ENCODE assay signal across 8 mouse cellular contexts in genomic region chr12:105562936-105563680, GRCm38 (mm10). TPM values are rescaled to one million over a fixed set of nuclear protein-coding genes. Genes with fewer than 3 reads are reported as not detected.
DNase-seq lines count a peak whose midpoint lies in the region; ATAC-seq and TF ChIP-seq lines count a peak whose summit lies in the region.

Gene Bdkrb2 (plus strand): TSS chr12:105563226.

- no peaks in the 10 kb centered on the region for H3K9me3 ChIP-seq in forebrain, embryonic 11.5 days (ENCODE audit: control insufficient read depth, low read length)
- no peaks in the 10 kb centered on the region for H3K9me3 ChIP-seq in hindbrain, postnatal 0 days (ENCODE audit: low read length)
- H3K9me3 ChIP-seq in lung, embryonic 14.5 days (ENCODE audit: low read depth, low read length), result peaks cover 5% of the 10 kb centered on the region

- no peak for DNase-seq in testis, postnatal 10 days (ENCODE audit: low spot score)
- peak; percentile 76 for DNase-seq in forebrain, embryonic 11.5 days (ENCODE audit: low spot score)
- DNase-seq in hindbrain, postnatal 0 days (ENCODE audit: low spot score), result no peak
- peak; percentile 64 for DNase-seq in lung, embryonic 14.5 days
- peak; percentile 70 for DNase-seq in retina, postnatal 1 day
- no peak for DNase-seq in layer of hippocampus, adult 8-10 months (ENCODE audit: low spot score in 2 of 2)
- no peak for DNase-seq in T-cell, adult 2 months (ENCODE audit: low spot score)

- peak within 1 kb of the TSS; percentile 78 for H3K4me2 ChIP-seq in forebrain, embryonic 11.5 days (ENCODE audit: low read depth, low read length, severe bottlenecking)
- peak within 1 kb of the TSS; percentile 59 for H3K4me2 ChIP-seq in hindbrain, postnatal 0 days (ENCODE audit: low read depth, low read length)
- H3K4me2 ChIP-seq in lung, embryonic 14.5 days, result peak within 1 kb of the TSS; percentile 61

- no peaks in the 10 kb centered on the region for H3K27me3 ChIP-seq in testis, adult 2 months (ENCODE audit: control insufficient read depth, insufficient read depth, low read length)
- H3K27me3 ChIP-seq in forebrain, embryonic 11.5 days (ENCODE audit: control insufficient read depth, insufficient read depth, low read length), result peaks cover 19% of the 10 kb centered on the region
- H3K27me3 ChIP-seq in hindbrain, postnatal 0 days (ENCODE audit: insufficient read depth, low read length), result 0 out of 2 replicates have a peak, but pooled peaks cover 3% of the 10 kb centered on the region
- peaks cover 38% of the 10 kb centered on the region for H3K27me3 ChIP-seq in lung, embryonic 14.5 days (ENCODE audit: insufficient read depth, low read length)

- 4% methylated on average over 25 of the region's 25 CpGs for WGBS in forebrain, embryonic 11.5 days
- WGBS in hindbrain, postnatal 0 days, result 4% methylated on average over 25 of the region's 25 CpGs
- 6% methylated on average over 25 of the region's 25 CpGs for WGBS in lung, embryonic 14.5 days

- TF ChIP-seq CTCF in testis, adult 2 months (IDR thresholded peaks at IDR 0.05; ENCODE audit: control insufficient read depth, insufficient read depth, insufficient replicate concordance, low read depth, low read length), result no peak
- no peak for TF ChIP-seq CTCF in hindbrain, postnatal 0 days (IDR thresholded peaks at IDR 0.05; ENCODE audit: low read depth)
- TF ChIP-seq CTCF in lung, embryonic 14.5 days (IDR thresholded peaks at IDR 0.05; ENCODE audit: low read depth), result no peak

- no peaks in the 10 kb centered on the region for H3K36me3 ChIP-seq in testis, adult 2 months (ENCODE audit: control insufficient read depth, insufficient read depth, low read length)
- no peaks in the 10 kb centered on the region for H3K36me3 ChIP-seq in forebrain, embryonic 11.5 days (ENCODE audit: control insufficient read depth, insufficient read depth, low read length)
- H3K36me3 ChIP-seq in hindbrain, postnatal 0 days (ENCODE audit: insufficient read depth, low read length), result no peaks in the 10 kb centered on the region
- no peaks in the 10 kb centered on the region for H3K36me3 ChIP-seq in lung, embryonic 14.5 days (ENCODE audit: insufficient read depth)

- peaks cover 5% of the 10 kb centered on the region for H3K4me1 ChIP-seq in testis, adult 2 months (ENCODE audit: control insufficient read depth, insufficient read depth, low read length)
- H3K4me1 ChIP-seq in forebrain, embryonic 11.5 days (replicated peaks; ENCODE audit: control insufficient read depth, insufficient read depth, low read length), result peaks cover 6% of the 10 kb centered on the region; the same call in 1 of the 2 replicates
- no peaks in the 10 kb centered on the region; the same call in none of the 2 replicates for H3K4me1 ChIP-seq in hindbrain, postnatal 0 days (ENCODE audit: insufficient read depth, low read length)
- no peaks in the 10 kb centered on the region for H3K4me1 ChIP-seq in lung, embryonic 14.5 days (ENCODE audit: insufficient read depth)

- no peak within 1 kb of the TSS for H3K27ac ChIP-seq in testis, adult 2 months (ENCODE audit: control insufficient read depth, insufficient read depth, low read depth, low read length)
- no peak within 1 kb of the TSS for H3K27ac ChIP-seq in forebrain, embryonic 11.5 days (ENCODE audit: low read depth, low read length)
- no peak within 1 kb of the TSS for H3K27ac ChIP-seq in hindbrain, postnatal 0 days
- H3K27ac ChIP-seq in lung, embryonic 14.5 days (ENCODE audit: low read depth), result no peak within 1 kb of the TSS

- H3K9ac ChIP-seq in forebrain, embryonic 11.5 days (ENCODE audit: low read length), result peak within 1 kb of the TSS; percentile 35
- peak within 1 kb of the TSS; percentile 14 for H3K9ac ChIP-seq in hindbrain, postnatal 0 days (replicated peaks; ENCODE audit: low read length)
- no peak within 1 kb of the TSS for H3K9ac ChIP-seq in lung, embryonic 14.5 days

- peak within 1 kb of the TSS; percentile 27 for H3K4me3 ChIP-seq in testis, adult 2 months (ENCODE audit: control insufficient read depth, low read depth, low read length)
- peak within 1 kb of the TSS; percentile 33 for H3K4me3 ChIP-seq in forebrain, embryonic 11.5 days (ENCODE audit: low read depth, low read length)
- peak within 1 kb of the TSS; percentile 28 for H3K4me3 ChIP-seq in hindbrain, postnatal 0 days (ENCODE audit: low read length)
- peak within 1 kb of the TSS; percentile 22 for H3K4me3 ChIP-seq in lung, embryonic 14.5 days (ENCODE audit: low read depth, low read length)

- no peak for TF ChIP-seq POLR2A in testis, adult 2 months (IDR thresholded peaks at IDR 0.05; ENCODE audit: control insufficient read depth, low read depth, low read length)

- peak; percentile 83; the same call in 1 of the 2 replicates for ATAC-seq in forebrain, embryonic 11.5 days (replicated peaks; ENCODE audit: low FRiP score)
- ATAC-seq in hindbrain, postnatal 0 days, result peak; percentile 33; the same call in 1 of the 2 replicates
- ATAC-seq in lung, embryonic 14.5 days (ENCODE audit: insufficient read depth), result peak; percentile 78

RNA-seq across cellular contexts. Expression of gene Bdkrb2, which starts in this region (rescaled TPM):
- polyA plus RNA-seq in testis, adult 2 months (2012; rRNA removed), result 0.61 and 0.62 TPM in 2 replicates
- polyA plus RNA-seq in forebrain, embryonic 11.5 days (2014; fragmentation: Nextera tagmentation; extraction: Ambion mirVana), result 0.11 and 0.39 TPM in 2 replicates
- total RNA-seq in hindbrain, postnatal 0 days (2014; rRNA removed), result 2.6 and 3.7 TPM in 2 replicates
- polyA plus RNA-seq in hindbrain, postnatal 0 days (2015; fragmentation: Nextera tagmentation; extraction: Ambion mirVana), result 0.90 and 0.98 TPM in 2 replicates
- polyA plus RNA-seq in lung, embryonic 14.5 days (2014; fragmentation: Nextera tagmentation; extraction: Ambion mirVana), result 0.09 and 0.21 TPM in 2 replicates
- total RNA-seq in layer of hippocampus, adult 8-10 months (2022), result 1 to 10 TPM in 2 of 4 experiments, under 1 TPM in 2; 0.68 to 1.3 (median 1.0) TPM

Comparison
In these comparisons a context has a peak if more than half of its experiments do, and no peak if none do; other contexts are left out.
1. Peak in DNase-seq, ATAC-seq, H3K4me3 ChIP-seq, H3K9ac ChIP-seq and H3K4me2 ChIP-seq in forebrain, embryonic 11.5 days; RNA of the gene not detected or under 1 TPM.
2. Peak in DNase-seq, ATAC-seq, H3K4me3 ChIP-seq and H3K4me2 ChIP-seq in lung, embryonic 14.5 days; RNA of the gene not detected or under 1 TPM.
3. ATAC-seq: peak in every context shown above with its lines; median percentile 83 in forebrain, embryonic 11.5 days; 78 in lung, embryonic 14.5 days; 33 in hindbrain, postnatal 0 days.